Mouse (Mus musculus) adrenal gland, adult 18-20 months (tissue): ENCODE data around the gene Gm3488. TPM values are rescaled to one million over a fixed set of nuclear protein-coding genes. Genes with fewer than 3 reads are reported as not detected.
"Not testable (repeated sequence)": the region's sequence is repeated elsewhere in the genome, so short reads cannot be mapped to it uniquely, and the experiment has no call there.

Source experiments
- DNase-seq, 2 experiments: peaks; one replicate each; pipeline ENCODE4 v3.0.0; 2021 to 2022; ENCODE audit warnings: low spot score in 2 of 2
- long read RNA-seq, 2 experiments: library from polyadenylated mRNA; stranded (forward); transcript quantifications; one replicate each; pipeline ENCODE4 v2.0.0; 2021
- total RNA-seq, 2 experiments: library from RNA; stranded (reverse); gene quantifications; 1 replicate in 1 of 2; 2 replicates in 1 of 2; pipeline ENCODE4 v1.2.3; 2021

Gm3488 gene
- total RNA-seq: under 1 TPM in 1 of 2 experiments, not detected in 1; 0.19 TPM
- long read RNA-seq, experiment 1: 0 reads
- long read RNA-seq, experiment 2: 0 reads

DNA sequence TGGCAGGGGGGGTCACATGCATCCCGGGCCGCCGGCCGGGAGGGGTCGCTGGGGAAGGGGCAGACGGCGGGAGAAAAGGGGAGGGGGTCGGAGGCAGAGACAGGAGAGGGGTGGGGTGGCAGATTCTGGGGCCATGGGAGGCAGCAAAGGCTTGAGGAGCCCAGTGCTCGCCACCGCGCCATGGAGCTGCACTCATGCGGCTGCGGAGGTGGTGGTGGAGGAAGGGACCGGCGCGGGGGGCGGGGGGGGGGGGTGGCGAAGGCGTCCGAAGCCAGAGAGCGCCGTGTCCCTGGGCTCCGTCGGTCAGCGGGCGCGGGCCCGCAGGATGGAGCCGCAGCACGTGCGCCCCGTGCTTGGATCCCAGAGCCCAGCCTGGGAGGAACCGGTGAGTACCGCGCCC is at the start of gene Gm3488:
Gene Gm3488, plus strand, starts transcription at position 301 of the 400 bp plus-strand sequence.
- DNase-seq: not testable (repeated sequence)

DNA sequence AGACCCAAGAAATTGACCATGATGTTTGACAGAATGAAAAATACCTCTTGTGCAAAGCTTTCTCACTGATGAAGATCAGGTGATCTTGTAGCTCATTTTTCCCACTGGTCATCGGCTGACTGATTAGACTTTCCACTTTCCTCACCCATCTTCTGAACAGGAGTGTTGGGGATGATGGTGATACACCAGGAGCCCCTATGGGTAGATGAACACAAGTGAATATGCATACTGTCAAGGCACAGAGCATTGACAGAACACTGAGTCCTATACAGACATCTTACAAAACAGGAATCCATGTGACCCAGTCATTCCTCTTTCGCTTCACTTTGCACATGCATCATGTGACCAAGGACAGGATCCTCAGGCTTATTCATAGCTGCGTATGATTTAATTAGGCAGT is 46.1 kb upstream of the Gm3488 start, which contains the start of gene Gm3194:
Gene Gm3194, minus strand, starts transcription at position 101 of the 400 bp plus-strand sequence.
- DNase-seq: not testable (repeated sequence)

DNA sequence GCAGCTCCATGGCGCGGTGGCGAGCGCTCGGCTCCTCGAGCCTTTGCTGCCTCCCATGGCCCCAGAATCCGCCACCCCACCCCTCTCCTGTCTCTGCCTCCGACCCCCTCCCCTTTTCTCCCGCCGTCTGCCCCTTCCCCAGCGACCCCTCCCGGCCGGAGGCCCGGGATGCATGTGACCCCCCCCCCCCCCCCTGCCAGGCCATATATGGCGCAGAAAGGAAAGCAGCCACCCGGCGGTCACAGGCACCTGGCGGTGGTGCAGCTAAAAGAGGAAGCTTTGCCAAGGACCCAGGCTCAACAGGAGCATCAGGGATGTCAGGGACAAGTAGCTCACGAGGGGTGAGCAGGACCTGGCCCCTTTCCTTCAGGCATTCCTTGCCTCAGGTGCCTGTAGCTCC is 41.0 kb upstream of the Gm3488 start:
- not testable (repeated sequence) for DNase-seq

DNA sequence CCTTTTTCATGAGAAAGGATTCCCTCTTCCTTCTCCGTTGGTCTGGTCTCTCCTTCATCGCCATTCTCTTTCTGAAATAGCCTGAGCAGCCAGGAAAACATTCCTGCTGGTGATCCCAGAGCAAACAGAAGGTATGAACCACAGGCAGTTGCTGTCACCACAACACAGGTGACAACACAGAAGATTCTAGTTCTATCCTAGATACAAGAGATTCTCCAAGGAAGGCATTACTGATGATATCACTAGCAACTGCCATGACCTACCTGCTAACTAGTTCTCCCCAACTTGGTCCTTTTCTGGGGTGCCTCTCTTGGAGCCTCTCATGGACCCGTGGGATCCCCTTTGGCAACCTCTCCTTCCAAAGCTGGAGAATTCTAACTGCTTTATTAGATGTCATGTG is 23.7 kb upstream of the Gm3488 start, which contains the start of gene Gm8246:
Gene Gm8246, minus strand, starts transcription at position 101 of the 400 bp plus-strand sequence.
- not testable (repeated sequence) for DNase-seq

DNA sequence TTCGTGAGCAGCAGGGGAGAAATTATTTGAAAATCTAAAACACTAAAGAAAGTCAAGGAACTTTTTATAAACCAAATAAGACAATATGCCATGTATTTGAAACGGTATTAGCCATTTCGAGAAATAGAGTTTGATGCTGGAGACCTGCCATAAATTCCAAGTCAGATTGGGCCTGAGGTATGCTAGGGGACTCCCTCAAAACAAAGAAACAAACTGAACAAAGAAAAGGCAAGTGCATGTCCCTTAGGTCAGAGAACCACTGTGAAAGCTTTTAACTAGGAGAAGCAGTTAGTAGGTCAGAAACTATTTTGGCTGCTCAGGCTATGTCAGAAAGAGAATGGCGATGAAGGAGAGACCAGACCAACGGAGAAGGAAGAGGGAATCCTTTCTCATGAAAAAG is 17.6 kb upstream of the Gm3488 start, which contains the start of gene Gm3187:
Gene Gm3187, plus strand, starts transcription at position 301 of the 400 bp plus-strand sequence.
- DNase-seq: not testable (repeated sequence)

DNA sequence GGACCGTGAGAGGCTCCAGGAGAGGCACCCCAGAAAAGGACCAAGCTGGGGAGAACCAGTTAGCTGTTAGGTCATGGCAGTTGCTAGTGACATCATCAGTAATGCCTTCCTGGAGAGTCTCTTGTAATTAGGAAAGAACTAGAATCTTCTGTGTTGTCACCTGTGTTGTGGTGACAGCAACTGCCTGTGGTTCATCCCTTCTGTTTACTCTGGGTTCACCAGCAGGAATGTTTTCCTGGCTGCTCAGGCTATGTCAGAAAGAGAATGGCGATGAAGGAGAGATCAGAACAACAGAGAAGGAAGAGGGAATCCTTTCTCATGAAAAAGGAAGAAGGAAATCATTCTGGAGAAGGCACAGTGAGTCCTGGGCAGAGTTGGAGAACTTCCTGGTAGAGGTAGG is 36.7 kb downstream of the Gm3488 start, which contains the start of gene Gm3532:
Gene Gm3532, plus strand, starts transcription at position 301 of the 400 bp plus-strand sequence.
- not testable (repeated sequence) for DNase-seq

Other genes with a start within 250 kb of the Gm3488 start
- gene Gm3526, start 241.1 kb upstream of the Gm3488 start, total RNA-seq: not detected
- not detected for gene Gm3542, start 166.7 kb upstream of the Gm3488 start, total RNA-seq
- gene Gm3500, start 112.6 kb upstream of the Gm3488 start, total RNA-seq: not detected
- gene Gm3194, start 46.2 kb upstream of the Gm3488 start, total RNA-seq: under 1 TPM in 1 of 2 experiments, not detected in 1; 0.53 TPM
- not detected for gene Gm8246, start 23.8 kb upstream of the Gm3488 start, total RNA-seq
- not detected for gene Gm3187, start 17.5 kb upstream of the Gm3488 start, total RNA-seq
- not detected for gene Gm3532, start 36.8 kb downstream of the Gm3488 start, total RNA-seq
- not detected for gene Gm8265, start 131.4 kb downstream of the Gm3488 start, total RNA-seq
- gene Gm9603, start 185.8 kb downstream of the Gm3488 start, total RNA-seq: not detected
- gene Gm3373, start 239.9 kb downstream of the Gm3488 start, total RNA-seq: not detected